15 mouse cellular contexts compared by ENCODE assay signal in genomic region chr5:149711545-149711944, GRCm38 (mm10). TPM values are rescaled to one million over a fixed set of nuclear protein-coding genes. Genes with fewer than 3 reads are reported as not detected.
DNase-seq lines count a peak whose midpoint lies in the region; ATAC-seq and TF ChIP-seq lines count a peak whose summit lies in the region.
"Had no signal": no experiment of that assay in that cellular context is flagged by ENCODE, and none has a peak within 500 bp of the region (broad histone marks: within the 10 kb centered on the region; RNA-seq: fewer than 3 reads in every experiment).

No protein-coding gene starts in this region.

- H3K4me1 ChIP-seq in hindbrain, postnatal 0 days (ENCODE audit: insufficient read depth, low read length), result no peaks in the 10 kb centered on the region
- peaks cover 14% of the 10 kb centered on the region for H3K4me1 ChIP-seq in hindbrain, embryonic 14.5 days (replicated peaks; ENCODE audit: control insufficient read depth, insufficient read depth, low read length)
- H3K4me1 ChIP-seq in heart, embryonic 12.5 days (replicated peaks), result no peaks in the 10 kb centered on the region

- no peak overlapping the region for H3K4me3 ChIP-seq in hindbrain, postnatal 0 days (ENCODE audit: low read length)
- H3K4me3 ChIP-seq in hindbrain, embryonic 14.5 days (replicated peaks; ENCODE audit: low read length), result no peak overlapping the region
- no peak overlapping the region for H3K4me3 ChIP-seq in heart, embryonic 12.5 days
- H3K4me3 ChIP-seq: limb, embryonic 13.5 days; midbrain, embryonic 15.5 days; neural tube, embryonic 12.5 days had no signal

- no peak overlapping the region for H3K9ac ChIP-seq in hindbrain, postnatal 0 days (replicated peaks; ENCODE audit: low read length)
- H3K9ac ChIP-seq in hindbrain, embryonic 14.5 days, result no peak overlapping the region
- no peak overlapping the region for H3K9ac ChIP-seq in heart, embryonic 12.5 days
- H3K9ac ChIP-seq: limb, embryonic 13.5 days; midbrain, embryonic 15.5 days; neural tube, embryonic 12.5 days had no signal

- no peaks in the 10 kb centered on the region for H3K9me3 ChIP-seq in hindbrain, postnatal 0 days (ENCODE audit: low read length)
- 0 out of 2 replicates have a peak, but pooled peaks cover under 1% of the 10 kb centered on the region for H3K9me3 ChIP-seq in hindbrain, embryonic 14.5 days (ENCODE audit: control insufficient read depth, low read length)
- peaks cover 14% of the 10 kb centered on the region; the same call in 1 of the 2 replicates for H3K9me3 ChIP-seq in heart, embryonic 12.5 days (replicated peaks)
- H3K9me3 ChIP-seq: midbrain, embryonic 15.5 days; neural tube, embryonic 12.5 days had no signal

- no peaks in the 10 kb centered on the region for H3K27me3 ChIP-seq in hindbrain, postnatal 0 days (ENCODE audit: insufficient read depth, low read length)
- no peaks in the 10 kb centered on the region for H3K27me3 ChIP-seq in hindbrain, embryonic 14.5 days (ENCODE audit: control insufficient read depth, insufficient read depth, low read length)
- H3K27me3 ChIP-seq in heart, embryonic 12.5 days (replicated peaks), result no peaks in the 10 kb centered on the region
- H3K27me3 ChIP-seq: midbrain, embryonic 15.5 days; neural tube, embryonic 12.5 days had no signal

- TF ChIP-seq CTCF in hindbrain, postnatal 0 days (IDR thresholded peaks at IDR 0.05; ENCODE audit: low read depth), result peak; percentile 51

- no peak overlapping the region for H3K4me2 ChIP-seq in hindbrain, postnatal 0 days (ENCODE audit: low read depth, low read length)
- H3K4me2 ChIP-seq in hindbrain, embryonic 14.5 days (replicated peaks), result no peak overlapping the region
- H3K4me2 ChIP-seq in heart, embryonic 12.5 days, result no peak overlapping the region
- H3K4me2 ChIP-seq: limb, embryonic 13.5 days; midbrain, embryonic 15.5 days; neural tube, embryonic 12.5 days had no signal

- no peak for DNase-seq in hindbrain, postnatal 0 days (ENCODE audit: low spot score)
- no peak for DNase-seq in hindbrain, embryonic 14.5 days (ENCODE audit: low spot score)
- DNase-seq in retina, postnatal 1 day, result peak; percentile 13
- DNase-seq in retina, embryonic 14.5 days (ENCODE audit: low spot score), result no peak
- DNase-seq in ZHBTc4 (ENCODE audit: low read depth, low spot score), result peak; percentile 85
- DNase-seq in cerebellum, adult 9-10 months, result no peak
- DNase-seq: heart, postnatal 10 days; kidney, postnatal 10 days; lung, postnatal 14 days; right cerebral cortex, adult 18-20 months had no signal

- H3K36me3 ChIP-seq in hindbrain, postnatal 0 days (ENCODE audit: insufficient read depth, low read length), result no peaks in the 10 kb centered on the region
- no peaks in the 10 kb centered on the region for H3K36me3 ChIP-seq in hindbrain, embryonic 14.5 days (replicated peaks; ENCODE audit: control insufficient read depth, insufficient read depth)
- peaks cover 8% of the 10 kb centered on the region; the same call in 1 of the 2 replicates for H3K36me3 ChIP-seq in heart, embryonic 12.5 days
- H3K36me3 ChIP-seq: midbrain, embryonic 15.5 days had no signal

- H3K27ac ChIP-seq in hindbrain, postnatal 0 days, result no peak overlapping the region
- H3K27ac ChIP-seq in hindbrain, embryonic 14.5 days, result no peak overlapping the region
- no peak overlapping the region for H3K27ac ChIP-seq in heart, embryonic 12.5 days (ENCODE audit: poor library complexity, severe bottlenecking)
- H3K27ac ChIP-seq: limb, embryonic 13.5 days; midbrain, embryonic 15.5 days; neural tube, embryonic 12.5 days had no signal

- ATAC-seq in hindbrain, postnatal 0 days, result no peak
- no peak for ATAC-seq in hindbrain, embryonic 14.5 days (ENCODE audit: low FRiP score)
- ATAC-seq in heart, embryonic 12.5 days (ENCODE audit: insufficient number of reproducible peaks, low FRiP score), result no peak
- ATAC-seq: activated CD4-positive, CD25-positive, alpha-beta regulatory T cell, adult 4 months; midbrain, embryonic 15.5 days had no signal

- WGBS in hindbrain, postnatal 0 days, result 94% methylated on average over 4 of the region's 4 CpGs
- WGBS in hindbrain, embryonic 14.5 days, result 98% methylated on average over 4 of the region's 4 CpGs
- 96% methylated on average over 4 of the region's 4 CpGs for WGBS in heart, embryonic 12.5 days

RNA-seq across cellular contexts. Expression of gene B3glct, which starts 33.5 kb away (rescaled TPM):
- 18.7 and 22.4 TPM in 2 replicates for total RNA-seq in hindbrain, postnatal 0 days (2014; rRNA removed)
- 13.1 and 14.4 TPM in 2 replicates for polyA plus RNA-seq in hindbrain, postnatal 0 days (2015; fragmentation: Nextera tagmentation; extraction: Ambion mirVana)
- 15.9 and 18.8 TPM in 2 replicates for polyA plus RNA-seq in hindbrain, embryonic 14.5 days (2014; fragmentation: Nextera tagmentation; extraction: Ambion mirVana)
- polyA plus RNA-seq in heart, embryonic 12.5 days (2016; fragmentation: Nextera tagmentation; extraction: Ambion mirVana), result 12.0 and 13.9 TPM in 2 replicates

Comparison
In these comparisons a context has a peak if more than half of its experiments do, and no peak if none do; other contexts are left out.
1. DNase-seq: peak in retina, postnatal 1 day (single experiment) and ZHBTc4 (single experiment); none in hindbrain, postnatal 0 days (single experiment), hindbrain, embryonic 14.5 days (single experiment), retina, embryonic 14.5 days (single experiment) and cerebellum, adult 9-10 months (single experiment).